Mouse (Mus musculus) small intestine, adult 2 months (tissue): ENCODE data around the gene Tulp4.

Experiments
- CTCF ChIP-seq: fragments of 200-500 bp; IDR thresholded peaks from 2 replicates; pipeline ENCODE4 v1.5.1; 2012; ENCODE audit warnings: low read depth, mild to moderate bottlenecking, control low read depth, inconsistent platforms, low read length, moderate library complexity, mixed read lengths; ENCODE audit not compliant: insufficient replicate concordance, insufficient read length; ENCODE audit errors: extremely low read depth
- POLR2A ChIP-seq: fragments of 200-500 bp; IDR thresholded peaks from 2 replicates; pipeline ENCODE4 v1.6.1; 2012; ENCODE audit warnings: low read depth, mild to moderate bottlenecking, control low read depth, inconsistent platforms, low read length, moderate library complexity

GRCm38 (mm10) chr17:6110956-6111355 is 4.7 kb downstream of the Tulp4 start:
- TF ChIP-seq CTCF (no peak), POLR2A (no peak)
